Mouse (Mus musculus) liver, postnatal 0 days (tissue): ENCODE data around the gene Hpgd. TPM values are rescaled to one million over a fixed set of nuclear protein-coding genes. Genes with fewer than 3 reads are reported as not detected.
A peak's percentile ranks its signal among the peaks of the same experiment; 100 is the strongest.

ENCODE experiments used
- ATAC-seq: fragments of 200-750 bp; cut with Nextera tagmentation; 2 replicates; pipeline ENCODE4 v1.8.0; 2017; ENCODE audit warnings: mild to moderate bottlenecking, moderate library complexity
- DNase-seq: peaks from one replicate; pipeline ENCODE4 v3.0.0-alpha.2; 2016
- H3K27ac ChIP-seq: fragments of 300-500 bp; sonication (generic); 2 replicates; pipeline ENCODE4 v1.5.1; 2014; ENCODE audit warnings: antibody characterized with exemption, moderate library complexity, mild to moderate bottlenecking, low read depth
- H3K27me3 ChIP-seq: fragments of 300-500 bp; sonication (generic); 2 replicates; pipeline ENCODE4 v1.6.1; 2014; ENCODE audit warnings: low read length, control low read depth, mixed read lengths; ENCODE audit not compliant: insufficient read depth
- H3K36me3 ChIP-seq: fragments of 300-500 bp; sonication (generic); replicated peaks from 2 replicates; pipeline ENCODE4 v1.6.1; 2014; ENCODE audit warnings: mild to moderate bottlenecking, control low read depth, low read length, moderate library complexity, mixed read lengths; ENCODE audit not compliant: insufficient read depth
- H3K4me1 ChIP-seq: fragments of 300-500 bp; sonication (generic); 2 replicates; pipeline ENCODE4 v1.6.1; 2014; ENCODE audit warnings: antibody characterized with exemption, mild to moderate bottlenecking, control low read depth; ENCODE audit not compliant: insufficient read depth
- H3K4me2 ChIP-seq: fragments of 300-500 bp; sonication (generic); 2 replicates; pipeline ENCODE4 v1.6.1; 2014; ENCODE audit warnings: low read depth, mild to moderate bottlenecking, low read length, moderate library complexity, mixed read lengths
- H3K4me3 ChIP-seq: fragments of 300-500 bp; sonication (generic); 2 replicates; pipeline ENCODE4 v1.5.1; 2014; ENCODE audit warnings: low read depth, low read length
- H3K9ac ChIP-seq: fragments of 300-500 bp; sonication (generic); replicated peaks from 2 replicates; pipeline ENCODE4 v1.6.1; 2014; ENCODE audit warnings: mild to moderate bottlenecking, moderate library complexity
- H3K9me3 ChIP-seq: fragments of 300-500 bp; sonication (generic); 2 replicates; pipeline ENCODE4 v1.6.1; 2016; ENCODE audit warnings: mild to moderate bottlenecking, control low read depth, low read length, mixed read lengths
- CTCF ChIP-seq: sonication (generic); IDR thresholded peaks from 2 replicates; pipeline ENCODE4 v1.5.1; 2016; ENCODE audit warnings: antibody characterized with exemption, low read depth
- EP300 ChIP-seq: IDR thresholded peaks from 2 replicates; pipeline ENCODE4 v1.6.1; 2016; ENCODE audit warnings: antibody characterized with exemption, low read depth, mild to moderate bottlenecking
- WGBS: fragments of 180-500 bp; shearing (Covaris S2); extraction: QIAGEN DNeasy Blood & Tissue Kit; methylation state at CpG from one replicate; pipeline ENCODE4 v1.1.7; 2014; ENCODE audit not compliant: insufficient replicate concordance; 5-methylcytosine and 5-hydroxymethylcytosine counted together
- polyA plus RNA-seq: library from polyadenylated mRNA; unstranded; fragments of >200 nt; fragmentation: Nextera tagmentation; extraction: Ambion mirVana; gene quantifications from 2 replicates; pipeline ENCODE4 v1.2.1, GENCODE M21; 2015

Hpgd gene
- polyA plus RNA-seq, 1 experiment from 2014 or later: 74.2 TPM

GRCm38 (mm10) chr8:56304595-56304994 lies 10.2 kb downstream of the Hpgd start:
- no peak for TF ChIP-seq CTCF
- TF ChIP-seq EP300: peak; percentile 84
- ATAC-seq: peak; percentile 82
- 42% methylated on average over 7 of the region's 7 CpGs for WGBS
- Histone ChIP-seq H3K4me3 (no peak overlapping the region), H3K4me2 (no peak overlapping the region), H3K4me1 (no peaks in the 10 kb centered on the region; the same call in 1 of the 2 replicates), H3K36me3 (no peaks in the 10 kb centered on the region), H3K27me3 (no peaks in the 10 kb centered on the region), H3K9me3 (no peaks in the 10 kb centered on the region), H3K9ac (no peak overlapping the region), H3K27ac (peak overlapping the region; percentile 58; the same call in 1 of the 2 replicates)
- no peak for DNase-seq

GRCm38 (mm10) chr8:56313622-56314021 lies 19.2 kb downstream of the Hpgd start:
- peaks cover 9% of the 10 kb centered on the region; the same call in 1 of the 2 replicates for H3K36me3 ChIP-seq
- H3K27me3 ChIP-seq: no peaks in the 10 kb centered on the region
- H3K9ac ChIP-seq: no peak overlapping the region
- no peak for ATAC-seq
- TF ChIP-seq EP300: no peak
- no peak for TF ChIP-seq CTCF
- no peaks in the 10 kb centered on the region for H3K4me1 ChIP-seq
- 42% methylated on average over 2 of the region's 2 CpGs for WGBS
- no peaks in the 10 kb centered on the region for H3K9me3 ChIP-seq
- no peak overlapping the region for H3K4me3 ChIP-seq
- no peak overlapping the region for H3K27ac ChIP-seq
- no peak for DNase-seq
- no peak overlapping the region for H3K4me2 ChIP-seq

- Histone ChIP-seq H3K36me3 (peaks cover 9% of the 10 kb centered on the region; the same call in 1 of the 2 replicates), H3K9me3 (no peaks in the 10 kb centered on the region), H3K4me2 (no peak overlapping the region), H3K9ac (no peak overlapping the region), H3K27me3 (no peaks in the 10 kb centered on the region), H3K4me1 (no peaks in the 10 kb centered on the region), H3K4me3 (no peak overlapping the region), H3K27ac (no peak overlapping the region)
- ATAC-seq (no peak), DNase-seq (no peak)
- WGBS: 50% methylated on average over 3 of the region's 3 CpGs
- TF ChIP-seq CTCF (no peak), EP300 (no peak)
Observed at GRCm38 (mm10) chr8:56315189-56315588, 20.8 kb downstream of the Hpgd start.

- H3K9me3 ChIP-seq: no peaks in the 10 kb centered on the region
- H3K36me3 ChIP-seq: no peaks in the 10 kb centered on the region; the same call in none of the 2 replicates
- DNase-seq (no peak), ATAC-seq (no peak)
- no peak overlapping the region for H3K27ac ChIP-seq
- no peak overlapping the region for H3K4me3 ChIP-seq
- H3K27me3 ChIP-seq: no peaks in the 10 kb centered on the region
- no peak for TF ChIP-seq EP300
- TF ChIP-seq CTCF: no peak
- WGBS: 76% methylated on average over 1 of the region's 1 CpGs
- H3K9ac ChIP-seq: no peak overlapping the region
- H3K4me2 ChIP-seq: no peak overlapping the region
- no peaks in the 10 kb centered on the region for H3K4me1 ChIP-seq
Observed at GRCm38 (mm10) chr8:56323276-56323675, 28.9 kb downstream of the Hpgd start.

GRCm38 (mm10) chr8:56327709-56328108 lies 33.3 kb downstream of the Hpgd start:
- H3K4me1 ChIP-seq: no peaks in the 10 kb centered on the region
- ATAC-seq: no peak
- no peaks in the 10 kb centered on the region for H3K9me3 ChIP-seq
- H3K27me3 ChIP-seq: no peaks in the 10 kb centered on the region
- TF ChIP-seq CTCF: no peak
- DNase-seq: no peak
- H3K9ac ChIP-seq: no peak overlapping the region
- no peaks in the 10 kb centered on the region for H3K36me3 ChIP-seq
- H3K27ac ChIP-seq: no peak overlapping the region
- no peak overlapping the region for H3K4me3 ChIP-seq
- no peak overlapping the region for H3K4me2 ChIP-seq
- WGBS: 60% methylated on average over 3 of the region's 3 CpGs

- Histone ChIP-seq H3K4me2 (no peak overlapping the region), H3K9ac (no peak overlapping the region), H3K27ac (no peak overlapping the region), H3K9me3 (no peaks in the 10 kb centered on the region), H3K27me3 (no peaks in the 10 kb centered on the region), H3K4me3 (no peak overlapping the region), H3K36me3 (no peaks in the 10 kb centered on the region), H3K4me1 (no peaks in the 10 kb centered on the region)
- no peak for DNase-seq
- no peak for ATAC-seq
- TF ChIP-seq EP300 (no peak), CTCF (no peak)
- WGBS: 64% methylated on average over 3 of the region's 3 CpGs
Observed at GRCm38 (mm10) chr8:56328130-56328542, 33.8 kb downstream of the Hpgd start.

- ATAC-seq (no peak), DNase-seq (no peak)
- H3K27me3 ChIP-seq: no peaks in the 10 kb centered on the region
- H3K4me3 ChIP-seq: no peak overlapping the region
- H3K27ac ChIP-seq: no peak overlapping the region
- no peaks in the 10 kb centered on the region for H3K36me3 ChIP-seq
- H3K4me2 ChIP-seq: no peak overlapping the region
- H3K9me3 ChIP-seq: no peaks in the 10 kb centered on the region
- no peaks in the 10 kb centered on the region for H3K4me1 ChIP-seq
- TF ChIP-seq CTCF: no peak
- no peak for TF ChIP-seq EP300
- no peak overlapping the region for H3K9ac ChIP-seq
- WGBS: 49% methylated on average over 9 of the region's 9 CpGs
Observed at GRCm38 (mm10) chr8:56335390-56336000, 41.1 kb downstream of the Hpgd start.
